Mouse (Mus musculus): ENCODE measurements around the gene Ppdpf.

Gene Ppdpf

GRCm38 (mm10) chr2:181218881-181219485 is 31.9 kb downstream of the Ppdpf start:
- 81% methylated on average over 5 of the region's 5 CpGs for WGBS

- WGBS = 6% methylated on average over 25 of the region's 25 CpGs
Measured at GRCm38 (mm10) chr2:181219538-181220216, 32.6 kb downstream of the Ppdpf start, which contains the start of gene Fndc11. TSS of gene Fndc11 (plus strand) at chr2:181220013.

- 51% methylated on average over 2 of the region's 2 CpGs for WGBS
Measured at GRCm38 (mm10) chr2:181220361-181220760, 33.3 kb downstream of the Ppdpf start.

- 94% methylated on average over 2 of the region's 2 CpGs for WGBS
Measured at GRCm38 (mm10) chr2:181224994-181225393, 37.9 kb downstream of the Ppdpf start.

GRCm38 (mm10) chr2:181227122-181227521 is 40.1 kb downstream of the Ppdpf start:
- WGBS = 88% methylated on average over 3 of the region's 3 CpGs

- WGBS = 82% methylated on average over 1 of the region's 1 CpGs
Measured at GRCm38 (mm10) chr2:181228335-181228734, 41.3 kb downstream of the Ppdpf start.

- WGBS = 81% methylated on average over 20 of the region's 20 CpGs
Measured at GRCm38 (mm10) chr2:181231171-181231570, 44.1 kb downstream of the Ppdpf start.

- 93% methylated on average over 15 of the region's 15 CpGs for WGBS
Measured at GRCm38 (mm10) chr2:181233443-181233842, 46.4 kb downstream of the Ppdpf start.

GRCm38 (mm10) chr2:181234680-181235079 is 47.6 kb downstream of the Ppdpf start:
- WGBS = 97% methylated on average over 11 of the region's 11 CpGs

GRCm38 (mm10) chr2:181235681-181236566 is 48.9 kb downstream of the Ppdpf start:
- 88% methylated on average over 23 of the region's 23 CpGs for WGBS

- 93% methylated on average over 17 of the region's 17 CpGs for WGBS
Measured at GRCm38 (mm10) chr2:181237251-181238014, 50.4 kb downstream of the Ppdpf start.

GRCm38 (mm10) chr2:181238091-181238610 is 51.1 kb downstream of the Ppdpf start:
- WGBS = 80% methylated on average over 10 of the region's 10 CpGs

Data from cerebral cortex, adult 2 months (tissue).